Mouse (Mus musculus): ENCODE results near the gene Zfp984. TPM values are rescaled to one million over a fixed set of nuclear protein-coding genes. Genes with fewer than 3 reads are reported as not detected.
A peak's percentile ranks its signal among the peaks of the same experiment; 100 is the strongest.
"Not testable (repeated sequence)": the region's sequence is repeated elsewhere in the genome, so short reads cannot be mapped to it uniquely, and the experiment has no call there.

Zfp984 gene
- polyA plus RNA-seq, 1 experiment from 2014 or later, result 7.7 TPM

GRCm38 (mm10) chr4:147808483-147808882, 1.1 kb downstream of the Zfp984 start:
- WGBS, result 79% methylated on average over 4 of the region's 4 CpGs
- H3K9me3 ChIP-seq; H3K27me3 ChIP-seq (replicated peaks; ENCODE audit: low read depth, poor library complexity, severe bottlenecking); H3K27ac ChIP-seq (replicated peaks); DNase-seq (ENCODE audit: low spot score): not testable (repeated sequence)
- Histone ChIP-seq H3K4me3 (peak overlapping the region; percentile 65; the same call in 1 of the 2 replicates), H3K4me1 (0 out of 2 replicates have a peak, but pooled peaks cover 13% of the 10 kb centered on the region), H3K36me3 (replicated peaks) (peaks cover 17% of the 10 kb centered on the region)

GRCm38 (mm10) chr4:147795308-147795707, 14.3 kb downstream of the Zfp984 start:
- 95% methylated on average over 1 of the region's 1 CpGs for WGBS
- not testable (repeated sequence) for H3K4me3 ChIP-seq; DNase-seq (ENCODE audit: low spot score); H3K4me1 ChIP-seq; H3K27ac ChIP-seq (replicated peaks); H3K27me3 ChIP-seq (replicated peaks; ENCODE audit: low read depth, poor library complexity, severe bottlenecking)
- Histone ChIP-seq H3K9me3 (peaks cover 19% of the 10 kb centered on the region), H3K36me3 (replicated peaks) (peaks cover 17% of the 10 kb centered on the region)

GRCm38 (mm10) chr4:147794026-147794665, 15.4 kb downstream of the Zfp984 start:
- not testable (repeated sequence) for H3K27ac ChIP-seq (replicated peaks); H3K4me1 ChIP-seq; H3K27me3 ChIP-seq (replicated peaks; ENCODE audit: low read depth, poor library complexity, severe bottlenecking); DNase-seq (ENCODE audit: low spot score); H3K4me3 ChIP-seq
- Histone ChIP-seq H3K9me3 (peaks cover 19% of the 10 kb centered on the region), H3K36me3 (replicated peaks) (peaks cover 17% of the 10 kb centered on the region)
- WGBS, result 77% methylated on average over 3 of the region's 3 CpGs

GRCm38 (mm10) chr4:147793390-147793916, 16.1 kb downstream of the Zfp984 start:
- not testable (repeated sequence) for H3K4me1 ChIP-seq; H3K27me3 ChIP-seq (replicated peaks; ENCODE audit: low read depth, poor library complexity, severe bottlenecking); H3K27ac ChIP-seq (replicated peaks); H3K4me3 ChIP-seq; DNase-seq (ENCODE audit: low spot score)
- peaks cover 19% of the 10 kb centered on the region for H3K9me3 ChIP-seq
- H3K36me3 ChIP-seq (replicated peaks), result peaks cover 17% of the 10 kb centered on the region
- 67% methylated on average over 2 of the region's 2 CpGs for whole genome bisulfite sequencing

GRCm38 (mm10) chr4:147791729-147792128, 17.9 kb downstream of the Zfp984 start:
- not testable (repeated sequence) for H3K27ac ChIP-seq (replicated peaks); H3K4me3 ChIP-seq; H3K4me1 ChIP-seq; H3K27me3 ChIP-seq (replicated peaks; ENCODE audit: low read depth, poor library complexity, severe bottlenecking); DNase-seq (ENCODE audit: low spot score)
- peaks cover 23% of the 10 kb centered on the region for H3K9me3 ChIP-seq
- H3K36me3 ChIP-seq (replicated peaks), result peaks cover 20% of the 10 kb centered on the region

GRCm38 (mm10) chr4:147746255-147746654, 63.3 kb downstream of the Zfp984 start:
- not testable (repeated sequence) for H3K4me1 ChIP-seq; H3K4me3 ChIP-seq; H3K36me3 ChIP-seq (replicated peaks); H3K27me3 ChIP-seq (replicated peaks; ENCODE audit: low read depth, poor library complexity, severe bottlenecking); H3K27ac ChIP-seq (replicated peaks); DNase-seq (ENCODE audit: low spot score)
- peaks cover 15% of the 10 kb centered on the region; the same call in 1 of the 2 replicates for H3K9me3 ChIP-seq
- WGBS, result 96% methylated on average over 15 of the region's 15 CpGs

DNA sequence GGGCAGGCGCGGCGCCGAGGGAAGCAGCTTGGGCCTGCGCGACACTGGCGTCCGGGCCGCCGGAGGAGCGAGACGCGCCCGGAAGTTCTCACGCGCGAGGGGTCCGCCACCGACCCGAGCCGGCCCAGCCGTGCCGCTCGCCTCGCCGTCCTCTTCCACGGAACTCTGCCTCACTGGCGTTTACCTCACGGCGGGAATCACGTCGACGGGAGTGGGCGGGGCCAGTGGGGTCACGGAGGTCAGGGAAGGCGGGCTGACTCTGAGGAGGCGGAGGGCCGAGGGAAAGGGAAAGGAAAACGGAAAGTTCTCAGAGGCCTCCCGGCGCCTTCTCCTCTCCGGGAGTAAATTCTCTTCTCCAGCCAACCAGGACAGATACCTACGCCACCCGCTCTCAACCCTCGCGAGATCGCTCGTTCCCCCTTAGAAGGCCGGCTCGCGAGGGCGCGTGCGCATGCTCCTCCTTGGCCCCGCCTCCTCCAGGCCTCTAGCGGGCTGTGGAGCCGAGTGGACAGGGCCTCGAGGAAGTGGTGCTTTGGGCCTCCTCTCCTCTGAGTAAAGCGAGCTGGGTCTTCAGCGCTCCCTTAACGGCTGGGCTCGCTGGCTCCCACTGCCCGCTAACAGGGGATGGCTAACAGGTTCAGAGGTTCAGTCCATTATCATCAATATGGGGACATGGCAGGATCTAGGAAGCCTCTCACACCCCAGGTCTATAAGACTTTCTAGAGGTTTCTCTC, 70.8 kb downstream of the Zfp984 start:
- Histone ChIP-seq H3K4me3 (peak overlapping the region; percentile 55), H3K9me3 (peaks cover 16% of the 10 kb centered on the region)
- peak; percentile 54 for DNase-seq (ENCODE audit: low spot score)
- not testable (repeated sequence) for H3K27ac ChIP-seq (replicated peaks); H3K27me3 ChIP-seq (replicated peaks; ENCODE audit: low read depth, poor library complexity, severe bottlenecking); H3K36me3 ChIP-seq (replicated peaks); H3K4me1 ChIP-seq
- 32% methylated on average over 63 of the region's 63 CpGs for WGBS

Other genes with a start within 250 kb of the Zfp984 start
- 3.1 and 3.2 TPM in 2 replicates for gene Zfp979, start 167.3 kb downstream of the Zfp984 start, polyA plus RNA-seq (2016; fragmentation: Nextera tagmentation; extraction: Ambion mirVana)
- not detected in 2 replicates for gene Zfp534, start 107.2 kb downstream of the Zfp984 start, polyA plus RNA-seq (2016; fragmentation: Nextera tagmentation; extraction: Ambion mirVana)
- gene Zfp933, start 38.6 kb upstream of the Zfp984 start, polyA plus RNA-seq (2016; fragmentation: Nextera tagmentation; extraction: Ambion mirVana), result 4.2 and 5.8 TPM in 2 replicates
- 64.2 and 66.1 TPM in 2 replicates for gene Miip, start 59.0 kb upstream of the Zfp984 start, polyA plus RNA-seq (2016; fragmentation: Nextera tagmentation; extraction: Ambion mirVana)
- gene Fv1, start 59.2 kb upstream of the Zfp984 start, polyA plus RNA-seq (2016; fragmentation: Nextera tagmentation; extraction: Ambion mirVana), result 14.8 and 15.5 TPM in 2 replicates
- 38.2 and 38.6 TPM in 2 replicates for gene Mfn2, start 94.9 kb upstream of the Zfp984 start, polyA plus RNA-seq (2016; fragmentation: Nextera tagmentation; extraction: Ambion mirVana)
- 30.9 and 31.0 TPM in 2 replicates for gene Plod1, start 127.0 kb upstream of the Zfp984 start, polyA plus RNA-seq (2016; fragmentation: Nextera tagmentation; extraction: Ambion mirVana)
- 10.6 and 12.2 TPM in 2 replicates for gene 2510039O18Rik, start 131.1 kb upstream of the Zfp984 start, polyA plus RNA-seq (2016; fragmentation: Nextera tagmentation; extraction: Ambion mirVana)
- 0.20 TPM in 1 of 2 replicates, not detected in the other for gene Nppb, start 176.0 kb upstream of the Zfp984 start, polyA plus RNA-seq (2016; fragmentation: Nextera tagmentation; extraction: Ambion mirVana)
- gene Nppa, start 190.9 kb upstream of the Zfp984 start, polyA plus RNA-seq (2016; fragmentation: Nextera tagmentation; extraction: Ambion mirVana), result 0.20 TPM in 1 of 2 replicates, not detected in the other
- 10.3 and 12.0 TPM in 2 replicates for gene Clcn6, start 229.0 kb upstream of the Zfp984 start, polyA plus RNA-seq (2016; fragmentation: Nextera tagmentation; extraction: Ambion mirVana)
- 25.2 and 25.4 TPM in 2 replicates for gene Mthfr, start 229.3 kb upstream of the Zfp984 start, polyA plus RNA-seq (2016; fragmentation: Nextera tagmentation; extraction: Ambion mirVana)